Mouse (Mus musculus) CH12.LX (cell line): ENCODE data around the gene Rps18. TPM values are rescaled to one million over a fixed set of nuclear protein-coding genes. Genes with fewer than 3 reads are reported as not detected.

ENCODE experiments used
- DNase-seq: peaks from one replicate; pipeline ENCODE4 v3.0.0-alpha.2; 2013; ENCODE audit errors: extremely low read depth
- H3K27ac ChIP-seq: 2 replicates; pipeline ENCODE4 v1.5.1; 2012; ENCODE audit warnings: low read depth, mild to moderate bottlenecking, control low read depth, moderate library complexity; ENCODE audit not compliant: insufficient read depth
- H3K27me3 ChIP-seq: replicated peaks from 2 replicates; pipeline ENCODE3; 2012; ENCODE audit warnings: inconsistent platforms
- H3K36me3 ChIP-seq, 2 experiments: replicated peaks in 1 of 2; 2 replicates each; pipeline versions ENCODE3 to v1.6.1; 2012; ENCODE audit warnings: inconsistent platforms in 1 of 2, low read length in 1 of 2, mild to moderate bottlenecking in 1 of 2, mixed read lengths in 1 of 2, moderate library complexity in 1 of 2; ENCODE audit not compliant: control insufficient read depth in 1 of 2, insufficient read depth in 1 of 2
- H3K4me1 ChIP-seq, 2 experiments: 2 replicates each; pipeline ENCODE4 v1.6.1; 2012; ENCODE audit warnings: inconsistent platforms in 1 of 2, moderate library complexity in 1 of 2; ENCODE audit not compliant: insufficient read depth in 2 of 2, control insufficient read depth in 1 of 2
- H3K4me2 ChIP-seq: 2 replicates; pipeline ENCODE4 v1.6.1; 2012; ENCODE audit warnings: low read depth, mild to moderate bottlenecking, control low read depth; ENCODE audit not compliant: poor library complexity, insufficient read depth, severe bottlenecking
- H3K4me3 ChIP-seq, 3 experiments: fragments of 150-350 bp in 1 of 3; sonication (generic) in 1 of 3; replicated peaks in 1 of 3; 2 replicates each; pipeline versions ENCODE3 to v1.5.1; 2011 to 2012; ENCODE audit warnings: low read depth in 2 of 3, low read length in 2 of 3, mild to moderate bottlenecking in 2 of 3, moderate library complexity in 2 of 3, control low read depth in 1 of 3, improper control_type of control experiment in 1 of 3, inconsistent platforms in 1 of 3, mixed read lengths in 1 of 3; ENCODE audit not compliant: poor library complexity in 1 of 3
- H3K79me2 ChIP-seq: replicated peaks from 2 replicates; pipeline ENCODE4 v1.6.1; 2012; ENCODE audit warnings: mild to moderate bottlenecking, moderate library complexity; ENCODE audit not compliant: control insufficient read depth, poor library complexity, insufficient read depth, severe bottlenecking; ENCODE audit errors: extremely low read depth
- H3K9ac ChIP-seq: 2 replicates; pipeline ENCODE4 v1.6.1; 2012; ENCODE audit warnings: low read depth, mild to moderate bottlenecking, control low read depth, moderate library complexity; ENCODE audit not compliant: insufficient read depth
- H3K9me3 ChIP-seq: replicated peaks from 2 replicates; pipeline ENCODE3; 2012; ENCODE audit warnings: low read length, inconsistent platforms, mixed read lengths
- BHLHE40 ChIP-seq: IDR thresholded peaks from 2 replicates; pipeline ENCODE4 v1.6.1; 2011; ENCODE audit warnings: mild to moderate bottlenecking, low read depth, low read length, improper control_type of control experiment
- CHD1 ChIP-seq: IDR thresholded peaks from 2 replicates; pipeline ENCODE4 v1.6.1; 2012; ENCODE audit warnings: low read depth, low read length, improper control_type of control experiment, inconsistent platforms
- CHD2 ChIP-seq: IDR thresholded peaks from 2 replicates; pipeline ENCODE4 v1.6.1; 2011; ENCODE audit warnings: low read length, improper control_type of control experiment
- CTCF ChIP-seq, 2 experiments: IDR thresholded peaks in 1 of 2; conservative IDR thresholded peaks in 1 of 2; 2 replicates each; pipeline ENCODE4 v1.5.1; 2011 to 2012; ENCODE audit warnings: low read depth in 2 of 2, low read length in 2 of 2, improper control_type of control experiment in 1 of 2, inconsistent platforms in 1 of 2, mild to moderate bottlenecking in 1 of 2, moderate library complexity in 1 of 2
- E2F4 ChIP-seq: IDR thresholded peaks from 2 replicates; pipeline ENCODE4 v1.6.1; 2011; ENCODE audit warnings: low read depth, low read length, improper control_type of control experiment; ENCODE audit not compliant: insufficient replicate concordance
- ELF1 ChIP-seq: IDR thresholded peaks from 2 replicates; pipeline ENCODE4 v1.6.1; 2014; ENCODE audit warnings: low read depth, mild to moderate bottlenecking, inconsistent platforms, low read length, improper control_type of control experiment
- EP300 ChIP-seq: IDR thresholded peaks from 2 replicates; pipeline ENCODE4 v1.6.1; 2011; ENCODE audit warnings: low read length, improper control_type of control experiment
- ETS1 ChIP-seq: conservative IDR thresholded peaks from 2 replicates; pipeline ENCODE4 v1.6.1; 2012; ENCODE audit warnings: low read depth, mild to moderate bottlenecking, inconsistent platforms, low read length, improper control_type of control experiment, moderate library complexity
- GABPA ChIP-seq: IDR thresholded peaks from 2 replicates; pipeline ENCODE4 v1.6.1; 2012; ENCODE audit warnings: low read depth, low read length, improper control_type of control experiment, inconsistent platforms; ENCODE audit not compliant: insufficient replicate concordance
- HCFC1 ChIP-seq: IDR thresholded peaks from 2 replicates; pipeline ENCODE4 v1.6.1; 2012; ENCODE audit warnings: low read depth, mild to moderate bottlenecking, inconsistent platforms, low read length, improper control_type of control experiment
- IRF4 ChIP-seq: IDR thresholded peaks from 2 replicates; pipeline ENCODE4 v1.6.1; 2014; ENCODE audit warnings: low read depth, mild to moderate bottlenecking, inconsistent platforms, low read length, improper control_type of control experiment
- JUN ChIP-seq: IDR thresholded peaks from 2 replicates; pipeline ENCODE4 v1.6.1; 2011; ENCODE audit warnings: low read depth, mild to moderate bottlenecking, low read length, improper control_type of control experiment, moderate library complexity; ENCODE audit not compliant: insufficient read depth
- KAT2A ChIP-seq: IDR thresholded peaks from 2 replicates; pipeline ENCODE4 v1.6.1; 2012; ENCODE audit warnings: low read length, improper control_type of control experiment, inconsistent platforms; ENCODE audit not compliant: insufficient replicate concordance
- MAX ChIP-seq: IDR thresholded peaks from 2 replicates; pipeline ENCODE4 v1.6.1; 2011; ENCODE audit warnings: low read length, improper control_type of control experiment
- MAZ ChIP-seq: IDR thresholded peaks from 2 replicates; pipeline ENCODE4 v1.6.1; 2012; ENCODE audit warnings: low read depth, mild to moderate bottlenecking, inconsistent platforms, low read length, improper control_type of control experiment, moderate library complexity
- MEF2A ChIP-seq: IDR thresholded peaks from 2 replicates; pipeline ENCODE4 v1.6.1; 2014; ENCODE audit warnings: low read depth, mild to moderate bottlenecking, inconsistent platforms, low read length, improper control_type of control experiment, borderline replicate concordance
- MXI1 ChIP-seq: IDR thresholded peaks from 2 replicates; pipeline ENCODE4 v1.6.1; 2011; ENCODE audit warnings: mild to moderate bottlenecking, low read depth, low read length, improper control_type of control experiment
- MYC ChIP-seq: IDR thresholded peaks from 2 replicates; pipeline ENCODE4 v1.6.1; 2011; ENCODE audit warnings: low read depth, mild to moderate bottlenecking, improper control_type of control experiment, low read length
- NELFE ChIP-seq: IDR thresholded peaks from 2 replicates; pipeline ENCODE4 v1.6.1; 2011; ENCODE audit warnings: low read depth, low read length, improper control_type of control experiment
- NRF1 ChIP-seq: IDR thresholded peaks from 2 replicates; pipeline ENCODE4 v1.6.1; 2014; ENCODE audit warnings: low read depth, mild to moderate bottlenecking, inconsistent platforms, low read length, improper control_type of control experiment, moderate library complexity
- PAX5 ChIP-seq: IDR thresholded peaks from 2 replicates; pipeline ENCODE4 v1.6.1; 2012; ENCODE audit warnings: low read length, inconsistent platforms, mixed read lengths
- POLR2A ChIP-seq: IDR thresholded peaks from 2 replicates; pipeline ENCODE4 v1.6.1; 2011; ENCODE audit warnings: low read depth, mild to moderate bottlenecking, improper control_type of control experiment, low read length
- POLR2AphosphoS2 ChIP-seq: IDR thresholded peaks from 2 replicates; pipeline ENCODE4 v1.6.1; 2011; ENCODE audit warnings: low read depth, low read length, improper control_type of control experiment
- RCOR1 ChIP-seq: conservative IDR thresholded peaks from 2 replicates; pipeline ENCODE4 v1.6.1; 2012; ENCODE audit warnings: low read depth, mild to moderate bottlenecking, inconsistent platforms, low read length, improper control_type of control experiment
- SIN3A ChIP-seq: IDR thresholded peaks from 2 replicates; pipeline ENCODE4 v1.6.1; 2012; ENCODE audit warnings: low read length, improper control_type of control experiment, inconsistent platforms
- SMC3 ChIP-seq: IDR thresholded peaks from 2 replicates; pipeline ENCODE4 v1.6.1; 2011; ENCODE audit warnings: low read depth, low read length, improper control_type of control experiment
- TBP ChIP-seq: conservative IDR thresholded peaks from 2 replicates; pipeline ENCODE4 v1.6.1; 2011; ENCODE audit warnings: low read depth, low read length, improper control_type of control experiment
- TCF12 ChIP-seq: IDR thresholded peaks from 2 replicates; pipeline ENCODE4 v1.6.1; 2014; ENCODE audit warnings: low read depth, mild to moderate bottlenecking, inconsistent platforms, low read length, improper control_type of control experiment
- UBTF ChIP-seq: IDR thresholded peaks from 2 replicates; pipeline ENCODE4 v1.6.1; 2012; ENCODE audit warnings: low read depth, mild to moderate bottlenecking, inconsistent platforms, low read length, improper control_type of control experiment, moderate library complexity
- USF1 ChIP-seq: IDR thresholded peaks from 2 replicates; pipeline ENCODE4 v1.6.1; 2014; ENCODE audit warnings: low read depth, mild to moderate bottlenecking, inconsistent platforms, low read length, improper control_type of control experiment
- ZC3H11A ChIP-seq: IDR thresholded peaks from 2 replicates; pipeline ENCODE4 v1.6.1; 2012; ENCODE audit warnings: low read depth, mild to moderate bottlenecking, inconsistent platforms, low read length, improper control_type of control experiment
- ZKSCAN1 ChIP-seq: IDR thresholded peaks from 2 replicates; pipeline ENCODE4 v1.6.1; 2012; ENCODE audit warnings: low read depth, inconsistent platforms, low read length, improper control_type of control experiment, borderline replicate concordance
- ZMIZ1 ChIP-seq: IDR thresholded peaks from 2 replicates; pipeline ENCODE4 v1.6.1; 2012; ENCODE audit warnings: low read depth, mild to moderate bottlenecking, inconsistent platforms, low read length, improper control_type of control experiment
- dilution Hi-C: fragments of 300-500 bp; cut with MboI; formaldehyde crosslinking; loops from 2 replicates; pipeline ENCODE4 v1.14.3; 2020; ENCODE audit warnings: low sequenced_read_pairs; ENCODE audit not compliant: extremely low pct_unique_long_range_greater_than_20kb, extremely low pct_ligation_motif_present
- in situ Hi-C: fragments of 300-500 bp; cut with MboI; formaldehyde crosslinking; loops from 3 replicates; pipeline ENCODE4 v1.14.3; 2019; ENCODE audit warnings: low sequenced_read_pairs, low pct_ligation_motif_present, low pct_unique_long_range_greater_than_20kb, mixed read lengths
- polyA plus RNA-seq: library from polyadenylated mRNA; unstranded; fragments of >175 nt; gene quantifications from 2 replicates; pipeline ENCODE4 v1.2.1, GENCODE M21; 2012; ENCODE audit warnings: low read depth; ENCODE audit not compliant: insufficient read length
- total RNA-seq, 2 experiments: library from RNA; depleted of rRNA; stranded (reverse); fragments of 300-350 nt in 1 of 2; fragments of >200 nt in 1 of 2; gene quantifications; 2 replicates each; pipeline ENCODE4 v1.2.3; 2012 to 2014

The Rps18 gene
- total and polyA plus RNA-seq, 3 experiments = 246 to 991 (median 302) TPM

DNA sequence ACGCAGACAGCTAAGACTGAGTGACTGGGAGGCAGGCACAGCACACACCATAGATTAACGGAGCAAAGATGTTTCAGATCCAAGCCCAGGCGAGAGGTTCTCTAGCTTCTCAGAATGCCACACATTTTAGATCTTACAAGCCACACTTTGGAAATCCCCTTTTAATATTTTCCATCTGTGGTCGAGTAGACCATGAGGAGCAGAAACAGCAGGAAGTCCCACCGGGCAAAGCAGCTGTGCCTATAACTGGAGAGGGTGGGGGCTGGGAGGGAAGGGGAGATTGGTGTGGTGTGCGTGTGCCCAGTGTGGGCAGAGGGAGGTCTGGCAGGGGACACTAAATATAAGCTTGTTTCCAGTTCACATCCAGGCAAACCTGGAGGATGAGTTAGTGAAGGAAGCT, 1.7 kb upstream of the Rps18 start:
- dilution Hi-C loops = no loop called here

DNA sequence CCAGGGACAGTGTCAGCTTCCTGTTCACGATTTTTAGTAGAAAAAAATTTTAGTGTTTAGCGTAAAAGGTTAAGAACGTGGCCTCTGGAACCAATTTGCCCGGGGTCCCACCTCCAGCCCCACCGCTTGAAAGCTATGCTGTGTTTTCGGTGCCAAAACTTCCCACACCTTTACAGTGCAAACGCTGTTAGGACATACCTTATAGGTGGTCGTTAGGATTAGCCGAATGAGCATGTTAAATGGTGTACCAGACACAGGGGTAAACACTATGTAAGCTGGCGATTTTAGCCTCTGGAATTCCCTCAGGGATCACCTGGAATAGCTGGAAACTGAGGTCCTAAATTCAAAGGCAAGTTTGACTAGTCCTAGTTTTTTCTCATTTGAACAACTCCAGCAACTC, 535 bp upstream of the Rps18 start:
- TF ChIP-seq ZMIZ1 (0 out of 2 replicates have a peak, but pooled peaks have one; percentile 8), MEF2A (no peak), E2F4 (no peak)
- TF ChIP-seq, all 38 proteins: peak for 1
- peak overlapping the region; percentile 97 for H3K4me2 ChIP-seq
- H3K27ac ChIP-seq = peak overlapping the region; percentile 60; the same call in 1 of the 2 replicates
- DNase-seq = no peak
- peaks cover 7 to 31% of the 10 kb centered on the region in 2 experiments for H3K4me1 ChIP-seq
- peak overlapping the region; percentile 91 to 99 (median 96) for H3K4me3 ChIP-seq
- dilution Hi-C loops (no loop called here), in situ Hi-C loops (no loop called here)
- H3K79me2 ChIP-seq = peaks cover 29% of the 10 kb centered on the region
- peaks cover 54 to 66% of the 10 kb centered on the region in 2 experiments for H3K36me3 ChIP-seq
- peak overlapping the region; percentile 99 for H3K9ac ChIP-seq
- H3K27me3 ChIP-seq = no peaks in the 10 kb centered on the region
- H3K9me3 ChIP-seq = no peaks in the 10 kb centered on the region

More for the DNA sequence above, 1.7 kb upstream of the Rps18 start:
- DNase-seq = peak; percentile 79
- H3K27ac ChIP-seq = peak overlapping the region; percentile 62
- H3K4me2 ChIP-seq = peak overlapping the region; percentile 97
- peak overlapping the region; percentile 99 for H3K9ac ChIP-seq
- peak overlapping the region; percentile 36 to 96 (median 37) for H3K4me3 ChIP-seq
- H3K79me2 ChIP-seq = peaks cover 29% of the 10 kb centered on the region
- H3K4me1 ChIP-seq = peaks cover 7 to 30% of the 10 kb centered on the region in 2 experiments
- no peak for TF ChIP-seq RCOR1
- no peak for TF ChIP-seq E2F4
- no peak for TF ChIP-seq UBTF
- no peak; the same call in 1 of the 2 replicates for TF ChIP-seq SIN3A
- TF ChIP-seq MEF2A = peak; percentile 20; the same call in 1 of the 2 replicates
- TF ChIP-seq CHD1 = no peak
- no peak for TF ChIP-seq CTCF (conservative IDR thresholded peaks at IDR 0.05 in 1 of 2, IDR thresholded peaks at IDR 0.05 in 1 of 2; ENCODE audit: low read depth in 2 of 2, low read length in 2 of 2)
- TF ChIP-seq ELF1 = 0 out of 2 replicates have a peak, but pooled peaks have one; percentile 24
- TF ChIP-seq MXI1 = no peak
- peak; percentile 69 for TF ChIP-seq TCF12
- no peak for TF ChIP-seq POLR2AphosphoS2
- no peak for TF ChIP-seq SMC3
- peak; percentile 33; the same call in 1 of the 2 replicates for TF ChIP-seq POLR2A
- no peak for TF ChIP-seq NRF1
- TF ChIP-seq PAX5 = no peak
- no peak for TF ChIP-seq GABPA
- no peak for TF ChIP-seq JUN
- peak; percentile 72 for TF ChIP-seq EP300
- TF ChIP-seq BHLHE40 = no peak
- no peak for TF ChIP-seq MAZ
- 0 out of 2 replicates have a peak, but pooled peaks have one; percentile 15 for TF ChIP-seq HCFC1
- TF ChIP-seq ZKSCAN1 = no peak
- peak; percentile 24; the same call in 1 of the 2 replicates for TF ChIP-seq NELFE
- no peak for TF ChIP-seq ZC3H11A
- peak; percentile 49 for TF ChIP-seq MAX
- TF ChIP-seq MYC = peak; percentile 86
- TF ChIP-seq TBP = no peak
- TF ChIP-seq IRF4 = no peak
- peak; percentile 75 for TF ChIP-seq ETS1
- peak; percentile 71; the same call in 1 of the 2 replicates for TF ChIP-seq CHD2
- no peak for TF ChIP-seq ZMIZ1
- TF ChIP-seq USF1 = no peak
- no peak for TF ChIP-seq KAT2A
- TF ChIP-seq, all 38 proteins: peak for 11
- Histone ChIP-seq H3K36me3 (peaks cover 48 to 61% of the 10 kb centered on the region in 2 experiments), H3K27me3 (no peaks in the 10 kb centered on the region), H3K9me3 (no peaks in the 10 kb centered on the region)
- in situ Hi-C loops = no loop called here
